Mouse (Mus musculus): ENCODE measurements around the gene Syngr2.
"Not testable (repeated sequence)": the region's sequence is repeated elsewhere in the genome, so short reads cannot be mapped to it uniquely, and the experiment has no call there.

The Syngr2 gene

GRCm38 (mm10) chr11:117781199-117781821 lies 28.2 kb upstream of the Syngr2 start:
- no peak for DNase-seq

GRCm38 (mm10) chr11:117781993-117782704 lies 27.3 kb upstream of the Syngr2 start, which contains the start of the genes Tmc8 and Tmc6:
Tmc8 (plus strand) TSS chr11:117782076.
Tmc6 (minus strand) TSS chr11:117782198.
- DNase-seq, result no peak

GRCm38 (mm10) chr11:117782705-117783034 lies 26.8 kb upstream of the Syngr2 start:
- DNase-seq, result no peak

- no peak for DNase-seq
Observed at GRCm38 (mm10) chr11:117783089-117783488, 26.4 kb upstream of the Syngr2 start.

- no peak for DNase-seq
Observed at GRCm38 (mm10) chr11:117783683-117784309, 25.7 kb upstream of the Syngr2 start.

- peak; percentile 62 for DNase-seq
Observed at GRCm38 (mm10) chr11:117786294-117786693, 23.2 kb upstream of the Syngr2 start.

GRCm38 (mm10) chr11:117788481-117788880 lies 21.0 kb upstream of the Syngr2 start:
- DNase-seq, result not testable (repeated sequence)

GRCm38 (mm10) chr11:117790286-117790685 lies 19.2 kb upstream of the Syngr2 start:
- DNase-seq, result no peak

- DNase-seq, result no peak
Observed at GRCm38 (mm10) chr11:117790703-117791440, 18.6 kb upstream of the Syngr2 start.

GRCm38 (mm10) chr11:117791441-117791761 lies 18.1 kb upstream of the Syngr2 start:
- DNase-seq, result no peak

GRCm38 (mm10) chr11:117792281-117792888 lies 17.1 kb upstream of the Syngr2 start:
- no peak for DNase-seq

GRCm38 (mm10) chr11:117794035-117794551 lies 15.4 kb upstream of the Syngr2 start:
- no peak for DNase-seq

- no peak for DNase-seq
Observed at GRCm38 (mm10) chr11:117796954-117797353, 12.5 kb upstream of the Syngr2 start.

GRCm38 (mm10) chr11:117797511-117798159 lies 11.8 kb upstream of the Syngr2 start, which contains the start of gene 6030468B19Rik:
6030468B19Rik (plus strand) TSS chr11:117797660.
- no peak for DNase-seq

GRCm38 (mm10) chr11:117798160-117798541 lies 11.3 kb upstream of the Syngr2 start:
- no peak for DNase-seq

GRCm38 (mm10) chr11:117799174-117799573 lies 10.3 kb upstream of the Syngr2 start:
- no peak for DNase-seq

- DNase-seq, result no peak
Observed at GRCm38 (mm10) chr11:117800038-117800437, 9.4 kb upstream of the Syngr2 start.

GRCm38 (mm10) chr11:117801650-117802049 lies 7.8 kb upstream of the Syngr2 start:
- no peak for DNase-seq

- no peak for DNase-seq
Observed at GRCm38 (mm10) chr11:117803166-117803688, 6.2 kb upstream of the Syngr2 start.

GRCm38 (mm10) chr11:117806781-117807180 lies 2.7 kb upstream of the Syngr2 start:
- no peak for DNase-seq

- no peak for DNase-seq
Observed at GRCm38 (mm10) chr11:117810401-117811046, 1.1 kb downstream of the Syngr2 start.
